Mouse (Mus musculus) adrenal gland (tissue): Measurements from ENCODE around the gene BC005561.
"Not testable (repeated sequence)": the region's sequence is repeated elsewhere in the genome, so short reads cannot be mapped to it uniquely, and the experiment has no call there.

Experiments
- intact Hi-C: fragments of 180-260 bp; cut with DNase I; formaldehyde crosslinking; loops from one replicate; pipeline ENCODE4 v1.15.1; 2025

The BC005561 gene

GRCm38 (mm10) chr5:104571282-104571921, 63.2 kb downstream of the BC005561 start:
- intact Hi-C loops, result not testable (repeated sequence)
